Mouse (Mus musculus) hindbrain, embryonic 12.5 days (tissue): ENCODE measurements around the gene Ntn4. TPM values are rescaled to one million over a fixed set of nuclear protein-coding genes. Genes with fewer than 3 reads are reported as not detected.
A peak's percentile ranks its signal among the peaks of the same experiment; 100 is the strongest.

ENCODE experiments used
- ATAC-seq: fragments of 200-750 bp; cut with Nextera tagmentation; 2 replicates; pipeline ENCODE4 v1.8.0; 2017; ENCODE audit warnings: moderate TSS enrichment; ENCODE audit not compliant: low FRiP score
- H3K27ac ChIP-seq: fragments of 300-500 bp; sonication (generic); 2 replicates; pipeline ENCODE4 v1.5.1; 2016; ENCODE audit warnings: mild to moderate bottlenecking
- H3K27me3 ChIP-seq: fragments of 300-500 bp; sonication (generic); 2 replicates; pipeline ENCODE4 v1.6.1; 2016; ENCODE audit warnings: mild to moderate bottlenecking
- H3K36me3 ChIP-seq: fragments of 300-500 bp; sonication (generic); 2 replicates; pipeline ENCODE4 v1.6.1; 2016; ENCODE audit warnings: mild to moderate bottlenecking
- H3K4me1 ChIP-seq: fragments of 300-500 bp; sonication (generic); 2 replicates; pipeline ENCODE4 v1.6.1; 2016
- H3K4me2 ChIP-seq: fragments of 300-500 bp; sonication (generic); replicated peaks from 2 replicates; pipeline ENCODE4 v1.6.1; 2016; ENCODE audit warnings: mild to moderate bottlenecking
- H3K4me3 ChIP-seq: fragments of 300-500 bp; sonication (generic); 2 replicates; pipeline ENCODE4 v1.5.1; 2016; ENCODE audit warnings: mild to moderate bottlenecking
- H3K9ac ChIP-seq: fragments of 300-500 bp; sonication (generic); 2 replicates; pipeline ENCODE4 v1.6.1; 2016; ENCODE audit warnings: mild to moderate bottlenecking, moderate library complexity
- H3K9me3 ChIP-seq: fragments of 300-500 bp; sonication (generic); replicated peaks from 2 replicates; pipeline ENCODE4 v1.6.1; 2016; ENCODE audit warnings: mild to moderate bottlenecking
- WGBS: fragments of 180-500 bp; shearing (Covaris S2); methylation state at CpG from one replicate; pipeline ENCODE4 v1.1.7; 2016; 5-methylcytosine and 5-hydroxymethylcytosine counted together
- polyA plus RNA-seq: library from polyadenylated mRNA; unstranded; fragments of >200 nt; fragmentation: Nextera tagmentation; extraction: Ambion mirVana; gene quantifications from 2 replicates; pipeline ENCODE4 v1.2.1, GENCODE M21; 2016

Ntn4 gene
- 3.2 and 3.4 TPM in 2 replicates for polyA plus RNA-seq

GRCm38 (mm10) chr10:93640521-93640952 is at the start of gene Ntn4:
TSS of gene Ntn4 (plus strand) at chr10:93640681.
- peak within 1 kb of the TSS; percentile 90 for H3K4me3 ChIP-seq
- 0 out of 2 replicates have a peak, but pooled peaks cover 3% of the 10 kb centered on the region for H3K27me3 ChIP-seq
- H3K9ac ChIP-seq = peak within 1 kb of the TSS; percentile 96
- no peaks in the 10 kb centered on the region for H3K9me3 ChIP-seq
- H3K4me1 ChIP-seq = peaks cover 33% of the 10 kb centered on the region
- peak; percentile 12 for ATAC-seq
- peaks cover 5% of the 10 kb centered on the region for H3K36me3 ChIP-seq
- peak within 1 kb of the TSS; percentile 83 for H3K27ac ChIP-seq
- WGBS = 4% methylated on average over 15 of the region's 30 CpGs
- peak within 1 kb of the TSS; percentile 98 for H3K4me2 ChIP-seq

DNA sequence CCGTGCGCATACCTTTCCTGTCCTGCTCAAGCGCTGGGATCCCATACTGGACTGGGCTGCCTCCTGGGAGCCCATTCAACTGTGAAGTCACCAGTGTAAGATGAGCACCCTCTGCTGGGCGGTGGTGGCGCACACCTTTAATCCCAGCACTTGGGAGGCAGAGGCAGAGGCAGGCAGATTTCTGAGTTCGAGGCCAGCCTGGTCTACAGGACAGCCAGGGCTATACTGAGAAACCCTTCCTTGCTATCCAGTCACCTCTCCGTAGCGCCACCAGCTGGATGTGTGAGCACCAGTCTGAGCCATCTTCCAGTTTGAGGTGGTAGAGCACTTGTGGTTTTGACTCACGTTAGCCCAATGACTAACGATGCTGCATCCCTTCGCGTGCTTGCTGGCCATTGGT is 48.0 kb upstream of the Ntn4 start:
- no peak overlapping the region for H3K9ac ChIP-seq
- no peaks in the 10 kb centered on the region for H3K36me3 ChIP-seq
- H3K4me3 ChIP-seq = no peak overlapping the region
- H3K27me3 ChIP-seq = peaks cover 3% of the 10 kb centered on the region; the same call in 1 of the 2 replicates
- 54% methylated on average over 12 of the region's 12 CpGs for WGBS
- H3K9me3 ChIP-seq = no peaks in the 10 kb centered on the region
- ATAC-seq = no peak
- H3K4me1 ChIP-seq = peaks cover 17% of the 10 kb centered on the region
- no peak overlapping the region for H3K4me2 ChIP-seq
- no peak overlapping the region for H3K27ac ChIP-seq

DNA sequence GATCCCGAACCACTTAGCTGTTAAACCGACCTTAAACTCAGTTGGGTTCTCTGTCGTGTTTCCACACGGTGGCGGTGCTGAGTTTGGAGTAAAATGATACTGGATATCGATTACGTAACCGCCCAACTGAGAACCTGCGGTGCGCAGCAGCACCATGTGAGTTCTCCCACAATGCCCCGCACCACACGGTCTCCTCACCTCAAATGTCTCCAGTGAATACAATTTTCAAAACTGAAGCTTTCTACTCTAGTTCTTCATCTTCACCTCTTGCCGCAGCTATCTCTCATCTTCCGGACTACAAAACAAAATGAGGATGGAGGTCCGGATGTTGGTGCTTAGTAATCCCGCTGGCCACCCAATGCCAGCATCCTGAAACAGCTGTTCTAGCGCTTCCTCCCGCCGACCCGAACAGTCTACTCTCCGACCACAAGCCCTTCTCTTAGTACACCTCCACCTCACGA is 46.4 kb upstream of the Ntn4 start:
- H3K4me3 ChIP-seq = peak overlapping the region; percentile 39
- peaks cover 3% of the 10 kb centered on the region; the same call in 1 of the 2 replicates for H3K4me1 ChIP-seq
- H3K36me3 ChIP-seq = no peaks in the 10 kb centered on the region
- 2% methylated on average over 22 of the region's 22 CpGs for WGBS
- ATAC-seq = peak; percentile 73
- H3K9me3 ChIP-seq = no peaks in the 10 kb centered on the region
- H3K27ac ChIP-seq = no peak overlapping the region
- H3K9ac ChIP-seq = peak overlapping the region; percentile 64
- H3K27me3 ChIP-seq = peaks cover 3% of the 10 kb centered on the region; the same call in 1 of the 2 replicates
- peak overlapping the region; percentile 63 for H3K4me2 ChIP-seq

GRCm38 (mm10) chr10:93595831-93596230 is 44.6 kb upstream of the Ntn4 start:
- Histone ChIP-seq H3K4me1 (no peaks in the 10 kb centered on the region), H3K36me3 (no peaks in the 10 kb centered on the region), H3K9me3 (no peaks in the 10 kb centered on the region), H3K4me2 (no peak overlapping the region), H3K27ac (no peak overlapping the region), H3K27me3 (peaks cover 3% of the 10 kb centered on the region; the same call in 1 of the 2 replicates), H3K9ac (no peak overlapping the region), H3K4me3 (no peak overlapping the region)
- WGBS = 64% methylated on average over 4 of the region's 4 CpGs
- ATAC-seq = no peak

DNA sequence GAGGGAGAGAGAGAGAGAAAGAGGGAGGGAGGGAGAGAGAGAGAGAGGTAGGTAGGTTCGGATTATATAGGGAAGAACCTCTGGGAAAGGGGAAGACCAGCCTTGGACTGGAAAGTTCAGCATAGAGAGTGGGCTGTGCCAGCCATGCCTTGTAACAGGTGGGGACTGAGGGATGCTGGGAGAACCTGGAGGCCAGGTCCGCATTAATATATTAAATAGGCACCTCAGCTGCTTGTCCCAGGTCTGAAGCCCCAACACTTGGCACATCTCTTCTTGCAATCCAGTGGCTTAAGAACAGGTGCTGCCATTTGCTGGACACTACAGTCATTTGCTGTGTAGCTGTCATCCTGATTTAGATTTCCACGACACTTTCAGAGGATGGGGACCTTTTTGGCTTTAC is 43.8 kb upstream of the Ntn4 start:
- Histone ChIP-seq H3K9me3 (no peaks in the 10 kb centered on the region), H3K9ac (no peak overlapping the region), H3K4me1 (no peaks in the 10 kb centered on the region), H3K27me3 (peaks cover 3% of the 10 kb centered on the region; the same call in 1 of the 2 replicates), H3K4me2 (no peak overlapping the region), H3K4me3 (no peak overlapping the region), H3K27ac (no peak overlapping the region), H3K36me3 (no peaks in the 10 kb centered on the region)
- ATAC-seq = no peak
- 68% methylated on average over 3 of the region's 3 CpGs for WGBS

DNA sequence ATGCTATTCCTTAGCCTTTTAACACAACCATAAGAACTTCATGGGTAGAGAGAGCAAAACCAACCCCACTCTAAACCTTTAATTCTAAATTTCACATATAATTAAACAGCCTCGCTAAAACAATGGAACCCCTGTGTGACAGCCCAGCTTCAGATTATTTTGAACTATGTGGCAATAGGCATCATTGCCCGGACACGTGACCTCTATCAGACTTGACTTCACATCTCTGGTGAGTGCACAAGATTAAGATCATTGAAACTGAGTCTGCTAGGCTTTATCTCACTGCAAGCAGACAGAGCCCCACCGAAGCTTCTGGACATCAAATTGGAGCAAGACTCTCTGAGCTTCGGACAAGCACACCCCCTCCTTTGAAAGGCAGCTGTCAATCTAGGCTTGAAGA is 38.2 kb upstream of the Ntn4 start:
- H3K27me3 ChIP-seq = no peaks in the 10 kb centered on the region
- no peak overlapping the region for H3K9ac ChIP-seq
- no peaks in the 10 kb centered on the region; the same call in 1 of the 2 replicates for H3K9me3 ChIP-seq
- no peaks in the 10 kb centered on the region for H3K36me3 ChIP-seq
- no peak overlapping the region for H3K4me3 ChIP-seq
- WGBS = 78% methylated on average over 5 of the region's 5 CpGs
- H3K4me2 ChIP-seq = no peak overlapping the region
- H3K27ac ChIP-seq = no peak overlapping the region
- H3K4me1 ChIP-seq = no peaks in the 10 kb centered on the region
- ATAC-seq = no peak

DNA sequence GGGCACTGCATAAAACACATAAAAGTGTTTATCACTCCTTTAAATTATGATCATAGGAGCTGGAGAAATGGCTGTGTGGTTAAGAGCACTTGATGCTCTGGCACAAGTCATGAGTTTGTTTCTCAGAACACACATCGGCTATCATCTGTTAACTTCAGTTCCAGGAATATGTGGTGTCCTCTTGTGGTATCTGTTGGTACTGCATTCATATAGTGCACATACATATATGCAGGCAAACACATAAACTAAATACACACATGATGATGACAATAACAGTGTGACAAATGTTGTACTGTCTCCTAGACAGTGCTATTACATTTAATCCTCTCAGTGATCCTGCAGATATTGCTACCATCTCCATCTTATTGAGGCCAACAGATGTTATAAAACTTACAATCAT is 37.2 kb upstream of the Ntn4 start:
- no peak overlapping the region for H3K9ac ChIP-seq
- no peak overlapping the region for H3K4me2 ChIP-seq
- no peak overlapping the region for H3K27ac ChIP-seq
- no peak overlapping the region for H3K4me3 ChIP-seq
- WGBS = 89% methylated on average over 1 of the region's 1 CpGs
- H3K9me3 ChIP-seq = no peaks in the 10 kb centered on the region; the same call in 1 of the 2 replicates
- H3K27me3 ChIP-seq = no peaks in the 10 kb centered on the region
- ATAC-seq = no peak
- no peaks in the 10 kb centered on the region for H3K36me3 ChIP-seq
- H3K4me1 ChIP-seq = no peaks in the 10 kb centered on the region

DNA sequence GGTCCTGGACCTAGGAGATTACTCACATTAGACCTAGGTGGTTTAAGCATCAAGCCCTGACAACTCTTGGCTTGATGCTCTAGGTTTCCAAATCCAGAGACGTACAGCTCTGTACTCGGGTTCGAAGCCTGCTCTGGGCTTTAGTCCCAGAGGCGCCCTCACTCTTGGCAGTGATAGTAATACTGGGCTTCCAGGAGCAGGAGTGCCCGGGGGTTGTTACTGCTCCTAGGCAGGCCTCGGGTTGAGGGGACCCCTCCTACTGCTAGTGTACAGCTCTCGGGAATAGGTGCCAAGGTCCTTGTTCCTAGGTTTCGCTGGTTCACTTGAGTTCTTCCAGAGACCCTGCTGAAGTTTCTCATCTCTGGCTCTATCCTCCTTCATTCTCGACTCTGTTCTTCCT is 34.2 kb upstream of the Ntn4 start:
- WGBS = 90% methylated on average over 9 of the region's 9 CpGs
- no peaks in the 10 kb centered on the region for H3K4me1 ChIP-seq
- no peak overlapping the region for H3K9ac ChIP-seq
- no peak overlapping the region for H3K4me3 ChIP-seq
- ATAC-seq = no peak
- peaks cover 6% of the 10 kb centered on the region; the same call in 1 of the 2 replicates for H3K9me3 ChIP-seq
- no peaks in the 10 kb centered on the region for H3K36me3 ChIP-seq
- no peak overlapping the region for H3K27ac ChIP-seq
- no peak overlapping the region for H3K4me2 ChIP-seq
- no peaks in the 10 kb centered on the region for H3K27me3 ChIP-seq

DNA sequence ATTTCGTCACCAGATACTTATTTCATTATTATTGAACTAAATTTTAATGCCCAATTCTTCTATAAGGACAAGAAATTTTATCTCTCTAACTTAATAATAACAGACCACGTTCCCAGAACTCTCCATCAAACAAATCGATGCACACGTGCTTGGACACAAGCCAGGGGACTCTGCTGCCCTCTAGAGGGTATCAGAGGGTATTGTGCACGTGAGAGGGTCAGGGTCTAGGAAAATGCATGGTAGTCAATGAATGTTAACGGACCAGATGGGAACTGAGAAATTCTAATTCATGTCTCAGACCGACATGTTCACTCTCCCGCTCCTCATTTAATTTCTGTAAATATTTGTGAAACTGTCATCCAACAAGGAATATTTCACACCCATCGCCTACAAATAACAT is 32.4 kb upstream of the Ntn4 start:
- Histone ChIP-seq H3K27me3 (no peaks in the 10 kb centered on the region), H3K36me3 (no peaks in the 10 kb centered on the region), H3K4me1 (0 out of 2 replicates have a peak, but pooled peaks cover 3% of the 10 kb centered on the region), H3K27ac (no peak overlapping the region), H3K9me3 (peaks cover 6% of the 10 kb centered on the region; the same call in 1 of the 2 replicates), H3K4me2 (no peak overlapping the region), H3K4me3 (no peak overlapping the region), H3K9ac (no peak overlapping the region)
- ATAC-seq = no peak
- WGBS = 54% methylated on average over 9 of the region's 9 CpGs

DNA sequence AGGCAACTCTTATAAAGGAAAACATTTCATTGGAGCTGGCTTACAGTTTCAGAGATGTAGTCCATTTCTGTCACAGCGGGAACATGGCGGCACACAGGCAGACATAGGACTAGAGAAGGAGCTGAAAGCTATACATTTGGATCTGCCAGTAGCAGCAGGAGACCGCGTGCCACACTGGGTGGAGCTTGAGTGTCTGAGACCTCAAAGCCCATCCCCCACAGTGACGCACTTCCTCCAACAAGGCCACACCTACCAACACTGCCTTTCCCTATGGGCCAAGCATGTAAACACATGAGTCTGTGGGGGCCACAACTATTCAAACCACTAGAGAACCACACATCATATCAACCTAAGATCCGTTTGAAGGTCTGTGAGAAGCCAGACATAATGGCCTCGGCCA is 31.2 kb upstream of the Ntn4 start:
- 94% methylated on average over 7 of the region's 7 CpGs for WGBS
- Histone ChIP-seq H3K27me3 (no peaks in the 10 kb centered on the region), H3K4me1 (0 out of 2 replicates have a peak, but pooled peaks cover 3% of the 10 kb centered on the region), H3K27ac (no peak overlapping the region), H3K4me2 (no peak overlapping the region), H3K9me3 (peaks cover 6% of the 10 kb centered on the region; the same call in 1 of the 2 replicates), H3K4me3 (no peak overlapping the region), H3K36me3 (no peaks in the 10 kb centered on the region), H3K9ac (no peak overlapping the region)
- no peak for ATAC-seq

GRCm38 (mm10) chr10:93610896-93611295 is 29.6 kb upstream of the Ntn4 start:
- Histone ChIP-seq H3K4me3 (no peak overlapping the region), H3K4me1 (0 out of 2 replicates have a peak, but pooled peaks cover 3% of the 10 kb centered on the region)
- 97% methylated on average over 1 of the region's 1 CpGs for WGBS

GRCm38 (mm10) chr10:93611419-93612007 is 29.0 kb upstream of the Ntn4 start:
- WGBS = 48% methylated on average over 18 of the region's 18 CpGs
- peaks cover 6% of the 10 kb centered on the region; the same call in 1 of the 2 replicates for H3K9me3 ChIP-seq
- peak overlapping the region; percentile 29; the same call in 1 of the 2 replicates for H3K4me2 ChIP-seq
- H3K4me1 ChIP-seq = 0 out of 2 replicates have a peak, but pooled peaks cover 3% of the 10 kb centered on the region
- H3K4me3 ChIP-seq = no peak overlapping the region
- no peaks in the 10 kb centered on the region for H3K36me3 ChIP-seq
- H3K27me3 ChIP-seq = no peaks in the 10 kb centered on the region
- H3K9ac ChIP-seq = no peak overlapping the region
- H3K27ac ChIP-seq = no peak overlapping the region
- ATAC-seq = no peak

More at GRCm38 (mm10) chr10:93610896-93611295, 29.6 kb upstream of the Ntn4 start:
- Histone ChIP-seq H3K4me2 (no peak overlapping the region), H3K9me3 (peaks cover 6% of the 10 kb centered on the region; the same call in 1 of the 2 replicates), H3K36me3 (no peaks in the 10 kb centered on the region), H3K27ac (no peak overlapping the region), H3K27me3 (no peaks in the 10 kb centered on the region), H3K9ac (no peak overlapping the region)
- no peak for ATAC-seq

DNA sequence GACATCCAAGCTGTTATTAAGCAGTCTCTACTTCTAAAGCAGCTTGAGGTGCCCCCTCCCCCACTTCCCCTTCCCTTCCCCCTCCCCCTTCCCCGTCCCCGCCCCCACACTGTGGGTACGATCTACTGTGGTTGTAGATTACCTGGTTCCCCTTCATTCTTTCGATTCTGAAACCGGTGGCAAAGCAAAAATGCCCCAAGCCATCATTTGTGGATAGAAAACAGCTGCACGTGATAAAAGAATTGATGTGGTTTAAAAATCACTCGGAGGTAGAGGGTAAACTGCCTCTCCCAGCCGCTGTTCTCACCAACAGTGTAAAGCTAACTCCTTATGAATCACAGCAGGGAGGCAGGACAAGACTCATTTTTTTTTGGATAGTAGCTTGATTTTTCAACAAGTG is 25.6 kb upstream of the Ntn4 start:
- ATAC-seq = no peak
- Histone ChIP-seq H3K27me3 (no peaks in the 10 kb centered on the region), H3K27ac (no peak overlapping the region), H3K4me2 (no peak overlapping the region), H3K36me3 (no peaks in the 10 kb centered on the region), H3K9me3 (no peaks in the 10 kb centered on the region), H3K9ac (no peak overlapping the region), H3K4me1 (0 out of 2 replicates have a peak, but pooled peaks cover 3% of the 10 kb centered on the region), H3K4me3 (no peak overlapping the region)
- WGBS = 74% methylated on average over 8 of the region's 8 CpGs
